Mouse (Mus musculus) liver, adult 2 months (tissue): ENCODE results near the gene Cytip.

Experiments used
- CTCF ChIP-seq: fragments of 200-500 bp; IDR thresholded peaks from 2 replicates; pipeline ENCODE4 v1.5.1; 2011; ENCODE audit warnings: low read depth, low read length, control low read depth
- POLR2A ChIP-seq: fragments of 200-500 bp; IDR thresholded peaks from 2 replicates; pipeline ENCODE4 v1.6.1; 2011; ENCODE audit warnings: low read length, control low read depth; ENCODE audit not compliant: insufficient read depth; ENCODE audit errors: extremely low read depth

DNA sequence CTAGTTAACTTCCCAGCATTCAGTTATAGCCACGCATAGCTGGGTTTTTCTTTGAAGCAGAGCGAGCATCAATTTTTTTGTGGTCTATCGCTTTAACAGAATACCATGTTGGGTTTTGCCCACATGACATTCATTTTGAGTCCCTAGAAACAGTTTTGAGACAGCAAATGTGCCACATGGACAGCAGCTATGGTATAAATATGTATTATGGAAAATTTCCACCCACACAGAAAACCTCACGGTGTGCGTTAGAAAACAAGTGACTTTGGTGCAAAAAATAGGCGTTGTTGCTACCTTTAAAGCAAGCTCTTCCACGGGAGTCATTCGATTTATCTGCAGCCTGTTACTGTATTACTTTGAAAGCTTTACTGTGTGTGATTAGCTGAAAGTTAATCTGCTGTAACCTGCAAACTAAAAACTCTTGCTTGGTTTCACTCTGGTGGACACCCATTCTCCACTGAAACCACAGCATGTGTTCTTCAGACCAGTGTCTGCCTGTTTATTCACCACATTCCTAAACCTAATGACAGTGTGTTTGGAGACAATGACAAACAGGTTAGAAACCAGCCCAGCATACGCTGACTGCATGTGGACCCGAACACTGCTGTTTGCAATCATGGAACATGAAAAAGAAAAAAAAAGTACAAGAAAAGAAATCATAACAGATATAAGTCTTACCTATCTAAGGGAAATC is 763 bp downstream of the Cytip start:
- no peak for TF ChIP-seq CTCF
- TF ChIP-seq POLR2A: no peak
